Mouse (Mus musculus) CH12.LX (cell line): ENCODE results near the gene Cdh4. TPM values are rescaled to one million over a fixed set of nuclear protein-coding genes. Genes with fewer than 3 reads are reported as not detected.

Experiments
- DNase-seq: peaks from one replicate; pipeline ENCODE4 v3.0.0-alpha.2; 2013; ENCODE audit errors: extremely low read depth
- H3K27ac ChIP-seq: 2 replicates; pipeline ENCODE4 v1.5.1; 2012; ENCODE audit warnings: low read depth, mild to moderate bottlenecking, control low read depth, moderate library complexity; ENCODE audit not compliant: insufficient read depth
- H3K27me3 ChIP-seq: replicated peaks from 2 replicates; pipeline ENCODE3; 2012; ENCODE audit warnings: inconsistent platforms
- H3K36me3 ChIP-seq, 2 experiments: replicated peaks in 1 of 2; 2 replicates each; pipeline versions ENCODE3 to v1.6.1; 2012; ENCODE audit warnings: inconsistent platforms in 1 of 2, low read length in 1 of 2, mild to moderate bottlenecking in 1 of 2, mixed read lengths in 1 of 2, moderate library complexity in 1 of 2; ENCODE audit not compliant: control insufficient read depth in 1 of 2, insufficient read depth in 1 of 2
- H3K4me1 ChIP-seq, 2 experiments: 2 replicates each; pipeline ENCODE4 v1.6.1; 2012; ENCODE audit warnings: inconsistent platforms in 1 of 2, moderate library complexity in 1 of 2; ENCODE audit not compliant: insufficient read depth in 2 of 2, control insufficient read depth in 1 of 2
- H3K4me2 ChIP-seq: 2 replicates; pipeline ENCODE4 v1.6.1; 2012; ENCODE audit warnings: low read depth, mild to moderate bottlenecking, control low read depth; ENCODE audit not compliant: poor library complexity, insufficient read depth, severe bottlenecking
- H3K4me3 ChIP-seq, 3 experiments: fragments of 150-350 bp in 1 of 3; sonication (generic) in 1 of 3; replicated peaks in 1 of 3; 2 replicates each; pipeline versions ENCODE3 to v1.5.1; 2011 to 2012; ENCODE audit warnings: low read depth in 2 of 3, low read length in 2 of 3, mild to moderate bottlenecking in 2 of 3, moderate library complexity in 2 of 3, control low read depth in 1 of 3, improper control_type of control experiment in 1 of 3, inconsistent platforms in 1 of 3, mixed read lengths in 1 of 3; ENCODE audit not compliant: poor library complexity in 1 of 3
- H3K79me2 ChIP-seq: replicated peaks from 2 replicates; pipeline ENCODE4 v1.6.1; 2012; ENCODE audit warnings: mild to moderate bottlenecking, moderate library complexity; ENCODE audit not compliant: control insufficient read depth, poor library complexity, insufficient read depth, severe bottlenecking; ENCODE audit errors: extremely low read depth
- H3K9ac ChIP-seq: 2 replicates; pipeline ENCODE4 v1.6.1; 2012; ENCODE audit warnings: low read depth, mild to moderate bottlenecking, control low read depth, moderate library complexity; ENCODE audit not compliant: insufficient read depth
- H3K9me3 ChIP-seq: replicated peaks from 2 replicates; pipeline ENCODE3; 2012; ENCODE audit warnings: low read length, inconsistent platforms, mixed read lengths
- CHD2 ChIP-seq: IDR thresholded peaks from 2 replicates; pipeline ENCODE4 v1.6.1; 2011; ENCODE audit warnings: low read length, improper control_type of control experiment
- CTCF ChIP-seq, 2 experiments: IDR thresholded peaks in 1 of 2; conservative IDR thresholded peaks in 1 of 2; 2 replicates each; pipeline ENCODE4 v1.5.1; 2011 to 2012; ENCODE audit warnings: low read depth in 2 of 2, low read length in 2 of 2, improper control_type of control experiment in 1 of 2, inconsistent platforms in 1 of 2, mild to moderate bottlenecking in 1 of 2, moderate library complexity in 1 of 2
- EP300 ChIP-seq: IDR thresholded peaks from 2 replicates; pipeline ENCODE4 v1.6.1; 2011; ENCODE audit warnings: low read length, improper control_type of control experiment
- MAFK ChIP-seq: IDR thresholded peaks from 2 replicates; pipeline ENCODE4 v1.6.1; 2011; ENCODE audit warnings: low read length, improper control_type of control experiment; ENCODE audit not compliant: insufficient replicate concordance
- MAX ChIP-seq: IDR thresholded peaks from 2 replicates; pipeline ENCODE4 v1.6.1; 2011; ENCODE audit warnings: low read length, improper control_type of control experiment
- MAZ ChIP-seq: IDR thresholded peaks from 2 replicates; pipeline ENCODE4 v1.6.1; 2012; ENCODE audit warnings: low read depth, mild to moderate bottlenecking, inconsistent platforms, low read length, improper control_type of control experiment, moderate library complexity
- MEF2A ChIP-seq: IDR thresholded peaks from 2 replicates; pipeline ENCODE4 v1.6.1; 2014; ENCODE audit warnings: low read depth, mild to moderate bottlenecking, inconsistent platforms, low read length, improper control_type of control experiment, borderline replicate concordance
- MXI1 ChIP-seq: IDR thresholded peaks from 2 replicates; pipeline ENCODE4 v1.6.1; 2011; ENCODE audit warnings: mild to moderate bottlenecking, low read depth, low read length, improper control_type of control experiment
- NELFE ChIP-seq: IDR thresholded peaks from 2 replicates; pipeline ENCODE4 v1.6.1; 2011; ENCODE audit warnings: low read depth, low read length, improper control_type of control experiment
- PAX5 ChIP-seq: IDR thresholded peaks from 2 replicates; pipeline ENCODE4 v1.6.1; 2012; ENCODE audit warnings: low read length, inconsistent platforms, mixed read lengths
- SIN3A ChIP-seq: IDR thresholded peaks from 2 replicates; pipeline ENCODE4 v1.6.1; 2012; ENCODE audit warnings: low read length, improper control_type of control experiment, inconsistent platforms
- SMC3 ChIP-seq: IDR thresholded peaks from 2 replicates; pipeline ENCODE4 v1.6.1; 2011; ENCODE audit warnings: low read depth, low read length, improper control_type of control experiment
- TBP ChIP-seq: conservative IDR thresholded peaks from 2 replicates; pipeline ENCODE4 v1.6.1; 2011; ENCODE audit warnings: low read depth, low read length, improper control_type of control experiment
- USF1 ChIP-seq: IDR thresholded peaks from 2 replicates; pipeline ENCODE4 v1.6.1; 2014; ENCODE audit warnings: low read depth, mild to moderate bottlenecking, inconsistent platforms, low read length, improper control_type of control experiment
- USF2 ChIP-seq: conservative IDR thresholded peaks from 2 replicates; pipeline ENCODE4 v1.6.1; 2011; ENCODE audit warnings: low read depth, low read length, improper control_type of control experiment
- ZC3H11A ChIP-seq: IDR thresholded peaks from 2 replicates; pipeline ENCODE4 v1.6.1; 2012; ENCODE audit warnings: low read depth, mild to moderate bottlenecking, inconsistent platforms, low read length, improper control_type of control experiment
- ZKSCAN1 ChIP-seq: IDR thresholded peaks from 2 replicates; pipeline ENCODE4 v1.6.1; 2012; ENCODE audit warnings: low read depth, inconsistent platforms, low read length, improper control_type of control experiment, borderline replicate concordance
- ZNF384 ChIP-seq: IDR thresholded peaks from 2 replicates; pipeline ENCODE4 v1.6.1; 2012; ENCODE audit warnings: low read depth, low read length, improper control_type of control experiment, inconsistent platforms
- dilution Hi-C: fragments of 300-500 bp; cut with MboI; formaldehyde crosslinking; loops from 2 replicates; pipeline ENCODE4 v1.14.3; 2020; ENCODE audit warnings: low sequenced_read_pairs; ENCODE audit not compliant: extremely low pct_unique_long_range_greater_than_20kb, extremely low pct_ligation_motif_present
- in situ Hi-C: fragments of 300-500 bp; cut with MboI; formaldehyde crosslinking; loops from 3 replicates; pipeline ENCODE4 v1.14.3; 2019; ENCODE audit warnings: low sequenced_read_pairs, low pct_ligation_motif_present, low pct_unique_long_range_greater_than_20kb, mixed read lengths
- polyA plus RNA-seq: library from polyadenylated mRNA; unstranded; fragments of >175 nt; gene quantifications from 2 replicates; pipeline ENCODE4 v1.2.1, GENCODE M21; 2012; ENCODE audit warnings: low read depth; ENCODE audit not compliant: insufficient read length
- total RNA-seq, 2 experiments: library from RNA; depleted of rRNA; stranded (reverse); fragments of 300-350 nt in 1 of 2; fragments of >200 nt in 1 of 2; gene quantifications; 2 replicates each; pipeline ENCODE4 v1.2.3; 2012 to 2014

The Cdh4 gene
- total and polyA plus RNA-seq, 3 experiments = not detected

- H3K9ac ChIP-seq = no peak overlapping the region
- H3K36me3 ChIP-seq = no peaks in the 10 kb centered on the region
- H3K79me2 ChIP-seq = no peaks in the 10 kb centered on the region
- no peak overlapping the region for H3K4me3 ChIP-seq
- no peak overlapping the region for H3K27ac ChIP-seq
- dilution Hi-C loops (no loop called here), in situ Hi-C loops (no loop called here)
- TF ChIP-seq EP300 = no peak
- no peak for TF ChIP-seq MEF2A
- peaks cover 85% of the 10 kb centered on the region for H3K9me3 ChIP-seq
- H3K4me1 ChIP-seq = no peaks in the 10 kb centered on the region
- no peak for DNase-seq
- H3K27me3 ChIP-seq = no peaks in the 10 kb centered on the region
- no peak overlapping the region for H3K4me2 ChIP-seq
Measured at GRCm38 (mm10) chr2:179399645-179400249, 42.5 kb upstream of the Cdh4 start.

GRCm38 (mm10) chr2:179410866-179411561 is 31.2 kb upstream of the Cdh4 start:
- in situ Hi-C loops = no loop called here
- peaks cover 79% of the 10 kb centered on the region for H3K9me3 ChIP-seq

GRCm38 (mm10) chr2:179412966-179413365 is 29.3 kb upstream of the Cdh4 start:
- H3K9me3 ChIP-seq = peaks cover 81% of the 10 kb centered on the region
- in situ Hi-C loops = no loop called here

More at GRCm38 (mm10) chr2:179410866-179411561, 31.2 kb upstream of the Cdh4 start:
- Histone ChIP-seq H3K27me3 (no peaks in the 10 kb centered on the region), H3K36me3 (no peaks in the 10 kb centered on the region), H3K4me2 (no peak overlapping the region), H3K79me2 (no peaks in the 10 kb centered on the region), H3K4me1 (no peaks in the 10 kb centered on the region), H3K4me3 (no peak overlapping the region), H3K9ac (no peak overlapping the region), H3K27ac (no peak overlapping the region)
- no peak for TF ChIP-seq ZNF384
- no peak for TF ChIP-seq SMC3
- TF ChIP-seq PAX5 = no peak
- no peak for TF ChIP-seq ZC3H11A
- TF ChIP-seq CTCF (conservative IDR thresholded peaks at IDR 0.05 in 1 of 2, IDR thresholded peaks at IDR 0.05 in 1 of 2; ENCODE audit: low read depth in 2 of 2, low read length in 2 of 2) = no peak
- no peak for TF ChIP-seq SIN3A
- no peak for TF ChIP-seq MXI1
- TF ChIP-seq MAZ = no peak
- TF ChIP-seq NELFE = no peak
- no peak for TF ChIP-seq MAFK
- TF ChIP-seq USF1 = no peak
- no peak for TF ChIP-seq TBP
- dilution Hi-C loops = no loop called here
- DNase-seq = no peak

More at GRCm38 (mm10) chr2:179412966-179413365, 29.3 kb upstream of the Cdh4 start:
- Histone ChIP-seq H3K9ac (no peak overlapping the region), H3K4me1 (no peaks in the 10 kb centered on the region), H3K27ac (no peak overlapping the region), H3K36me3 (no peaks in the 10 kb centered on the region), H3K79me2 (no peaks in the 10 kb centered on the region), H3K4me3 (no peak overlapping the region), H3K4me2 (no peak overlapping the region), H3K27me3 (no peaks in the 10 kb centered on the region)
- TF ChIP-seq MXI1 = no peak
- TF ChIP-seq ZKSCAN1 = no peak
- TF ChIP-seq NELFE = no peak
- no peak for TF ChIP-seq MAX
- TF ChIP-seq EP300 = no peak
- no peak for TF ChIP-seq USF2
- no peak for TF ChIP-seq USF1
- TF ChIP-seq CHD2 = no peak
- no peak for DNase-seq
- dilution Hi-C loops = no loop called here
